Mouse (Mus musculus): Measurements from ENCODE around the gene Zfp787. TPM values are rescaled to one million over a fixed set of nuclear protein-coding genes. Genes with fewer than 3 reads are reported as not detected.
"Not testable (repeated sequence)": the region's sequence is repeated elsewhere in the genome, so short reads cannot be mapped to it uniquely, and the experiment has no call there.

The Zfp787 gene
- polyA plus RNA-seq, 1 experiment from 2014 or later, result 10.0 TPM

- WGBS (ENCODE audit: insufficient replicate concordance), result 72% methylated on average over 1 of the region's 1 CpGs
- no peak overlapping the region for H3K9ac ChIP-seq (ENCODE audit: low read depth, low read length)
- no peak overlapping the region for H3K27ac ChIP-seq (ENCODE audit: low read length)
- H3K4me3 ChIP-seq (ENCODE audit: low read depth, low read length), result no peak overlapping the region
- ATAC-seq (ENCODE audit: low read depth), result no peak
- H3K4me2 ChIP-seq (ENCODE audit: low read depth, low read length), result no peak overlapping the region
- no peaks in the 10 kb centered on the region for H3K27me3 ChIP-seq (ENCODE audit: control insufficient read depth, insufficient read depth, low read depth, low read length)
- H3K9me3 ChIP-seq (replicated peaks; ENCODE audit: control insufficient read depth, low read length), result no peaks in the 10 kb centered on the region
- H3K4me1 ChIP-seq (ENCODE audit: control insufficient read depth, low read depth, low read length), result no peaks in the 10 kb centered on the region
- no peaks in the 10 kb centered on the region for H3K36me3 ChIP-seq (ENCODE audit: control insufficient read depth, insufficient read depth)
These were observed 29.6 kb upstream of the Zfp787 start for GRCm38 (mm10) chr7:6185391-6185790.

GRCm38 (mm10) chr7:6184521-6184920 lies 28.7 kb upstream of the Zfp787 start:
- H3K4me1 ChIP-seq (ENCODE audit: control insufficient read depth, low read depth, low read length), result no peaks in the 10 kb centered on the region

GRCm38 (mm10) chr7:6183802-6184201 lies 28.0 kb upstream of the Zfp787 start:
- H3K36me3 ChIP-seq (ENCODE audit: control insufficient read depth, insufficient read depth), result no peaks in the 10 kb centered on the region
- H3K4me3 ChIP-seq (ENCODE audit: low read depth, low read length), result no peak overlapping the region
- no peaks in the 10 kb centered on the region for H3K4me1 ChIP-seq (ENCODE audit: control insufficient read depth, low read depth, low read length)
- WGBS (ENCODE audit: insufficient replicate concordance), result 90% methylated on average over 19 of the region's 19 CpGs
- no peaks in the 10 kb centered on the region for H3K27me3 ChIP-seq (ENCODE audit: control insufficient read depth, insufficient read depth, low read depth, low read length)
- H3K9ac ChIP-seq (ENCODE audit: low read depth, low read length), result no peak overlapping the region
- no peak for ATAC-seq (ENCODE audit: low read depth)
- H3K9me3 ChIP-seq (replicated peaks; ENCODE audit: control insufficient read depth, low read length), result no peaks in the 10 kb centered on the region
- no peak overlapping the region for H3K4me2 ChIP-seq (ENCODE audit: low read depth, low read length)
- H3K27ac ChIP-seq (ENCODE audit: low read length), result no peak overlapping the region

More at GRCm38 (mm10) chr7:6184521-6184920, 28.7 kb upstream of the Zfp787 start:
- H3K9ac ChIP-seq (ENCODE audit: low read depth, low read length), result no peak overlapping the region
- no peak overlapping the region for H3K27ac ChIP-seq (ENCODE audit: low read length)
- H3K4me3 ChIP-seq (ENCODE audit: low read depth, low read length), result no peak overlapping the region
- H3K36me3 ChIP-seq (ENCODE audit: control insufficient read depth, insufficient read depth), result no peaks in the 10 kb centered on the region
- H3K4me2 ChIP-seq (ENCODE audit: low read depth, low read length), result no peak overlapping the region
- ATAC-seq (ENCODE audit: low read depth), result no peak
- 69% methylated on average over 8 of the region's 8 CpGs for WGBS (ENCODE audit: insufficient replicate concordance)
- no peaks in the 10 kb centered on the region for H3K27me3 ChIP-seq (ENCODE audit: control insufficient read depth, insufficient read depth, low read depth, low read length)
- no peaks in the 10 kb centered on the region for H3K9me3 ChIP-seq (replicated peaks; ENCODE audit: control insufficient read depth, low read length)

- H3K27ac ChIP-seq (ENCODE audit: low read length), result no peak overlapping the region
- no peaks in the 10 kb centered on the region for H3K36me3 ChIP-seq (ENCODE audit: control insufficient read depth, insufficient read depth)
- no peak overlapping the region for H3K4me2 ChIP-seq (ENCODE audit: low read depth, low read length)
- no peaks in the 10 kb centered on the region for H3K9me3 ChIP-seq (replicated peaks; ENCODE audit: control insufficient read depth, low read length)
- 0 out of 2 replicates have a peak, but pooled peaks have one; percentile 31 for ATAC-seq (ENCODE audit: low read depth)
- no peaks in the 10 kb centered on the region for H3K27me3 ChIP-seq (ENCODE audit: control insufficient read depth, insufficient read depth, low read depth, low read length)
- no peak overlapping the region for H3K4me3 ChIP-seq (ENCODE audit: low read depth, low read length)
- no peak overlapping the region for H3K9ac ChIP-seq (ENCODE audit: low read depth, low read length)
- H3K4me1 ChIP-seq (ENCODE audit: control insufficient read depth, low read depth, low read length), result no peaks in the 10 kb centered on the region
These were observed 27.1 kb upstream of the Zfp787 start for GRCm38 (mm10) chr7:6182882-6183281.

GRCm38 (mm10) chr7:6179013-6179412 lies 23.2 kb upstream of the Zfp787 start:
- ATAC-seq (ENCODE audit: low read depth), result no peak
- no peaks in the 10 kb centered on the region for H3K9me3 ChIP-seq (replicated peaks; ENCODE audit: control insufficient read depth, low read length)

GRCm38 (mm10) chr7:6174365-6174987 lies 18.7 kb upstream of the Zfp787 start:
- Histone ChIP-seq H3K27ac (ENCODE audit: low read length) (peak overlapping the region; percentile 52), H3K4me1 (ENCODE audit: control insufficient read depth, low read depth, low read length) (peaks cover 19% of the 10 kb centered on the region), H3K4me2 (ENCODE audit: low read depth, low read length) (peak overlapping the region; percentile 19)
- not testable (repeated sequence) for H3K36me3 ChIP-seq (ENCODE audit: control insufficient read depth, insufficient read depth); H3K27me3 ChIP-seq (ENCODE audit: control insufficient read depth, insufficient read depth, low read depth, low read length); H3K9ac ChIP-seq (ENCODE audit: low read depth, low read length); H3K9me3 ChIP-seq (replicated peaks; ENCODE audit: control insufficient read depth, low read length); H3K4me3 ChIP-seq (ENCODE audit: low read depth, low read length); ATAC-seq (ENCODE audit: low read depth)
- 27% methylated on average over 9 of the region's 9 CpGs for WGBS (ENCODE audit: insufficient replicate concordance)

More at GRCm38 (mm10) chr7:6179013-6179412, 23.2 kb upstream of the Zfp787 start:
- Histone ChIP-seq H3K4me1 (ENCODE audit: control insufficient read depth, low read depth, low read length) (peaks cover 11% of the 10 kb centered on the region), H3K36me3 (ENCODE audit: control insufficient read depth, insufficient read depth) (no peaks in the 10 kb centered on the region), H3K27me3 (ENCODE audit: control insufficient read depth, insufficient read depth, low read depth, low read length) (no peaks in the 10 kb centered on the region), H3K4me2 (ENCODE audit: low read depth, low read length) (no peak overlapping the region), H3K9ac (ENCODE audit: low read depth, low read length) (no peak overlapping the region), H3K4me3 (ENCODE audit: low read depth, low read length) (no peak overlapping the region), H3K27ac (ENCODE audit: low read length) (no peak overlapping the region)

GRCm38 (mm10) chr7:6173872-6174271 lies 18.1 kb upstream of the Zfp787 start:
- Histone ChIP-seq H3K4me3 (ENCODE audit: low read depth, low read length) (no peak overlapping the region), H3K36me3 (ENCODE audit: control insufficient read depth, insufficient read depth) (no peaks in the 10 kb centered on the region), H3K27ac (ENCODE audit: low read length) (peak overlapping the region; percentile 38; the same call in 1 of the 2 replicates), H3K9ac (ENCODE audit: low read depth, low read length) (no peak overlapping the region), H3K4me1 (ENCODE audit: control insufficient read depth, low read depth, low read length) (peaks cover 19% of the 10 kb centered on the region), H3K9me3 (replicated peaks; ENCODE audit: control insufficient read depth, low read length) (no peaks in the 10 kb centered on the region), H3K27me3 (ENCODE audit: control insufficient read depth, insufficient read depth, low read depth, low read length) (no peaks in the 10 kb centered on the region), H3K4me2 (ENCODE audit: low read depth, low read length) (peak overlapping the region; percentile 95; the same call in 1 of the 2 replicates)
- WGBS (ENCODE audit: insufficient replicate concordance), result 69% methylated on average over 8 of the region's 8 CpGs
- ATAC-seq (ENCODE audit: low read depth), result no peak

GRCm38 (mm10) chr7:6172674-6173244 lies 17.0 kb upstream of the Zfp787 start:
- peak overlapping the region; percentile 95 for H3K4me2 ChIP-seq (ENCODE audit: low read depth, low read length)
- peak overlapping the region; percentile 72 for H3K27ac ChIP-seq (ENCODE audit: low read length)
- peaks cover 19% of the 10 kb centered on the region for H3K4me1 ChIP-seq (ENCODE audit: control insufficient read depth, low read depth, low read length)
- H3K9me3 ChIP-seq (replicated peaks; ENCODE audit: control insufficient read depth, low read length), result no peaks in the 10 kb centered on the region
- ATAC-seq (ENCODE audit: low read depth), result no peak; the same call in none of the 2 replicates
- no peaks in the 10 kb centered on the region for H3K36me3 ChIP-seq (ENCODE audit: control insufficient read depth, insufficient read depth)
- H3K4me3 ChIP-seq (ENCODE audit: low read depth, low read length), result peak overlapping the region; percentile 65
- no peaks in the 10 kb centered on the region for H3K27me3 ChIP-seq (ENCODE audit: control insufficient read depth, insufficient read depth, low read depth, low read length)
- WGBS (ENCODE audit: insufficient replicate concordance), result 2% methylated on average over 28 of the region's 28 CpGs
- H3K9ac ChIP-seq (ENCODE audit: low read depth, low read length), result peak overlapping the region; percentile 66

- Histone ChIP-seq H3K9me3 (replicated peaks; ENCODE audit: control insufficient read depth, low read length) (no peaks in the 10 kb centered on the region), H3K9ac (ENCODE audit: low read depth, low read length) (peak within 1 kb of the TSS; percentile 66), H3K4me1 (ENCODE audit: control insufficient read depth, low read depth, low read length) (peaks cover 19% of the 10 kb centered on the region), H3K4me2 (ENCODE audit: low read depth, low read length) (peak within 1 kb of the TSS; percentile 95), H3K27me3 (ENCODE audit: control insufficient read depth, insufficient read depth, low read depth, low read length) (no peaks in the 10 kb centered on the region), H3K27ac (ENCODE audit: low read length) (peak within 1 kb of the TSS; percentile 76), H3K36me3 (ENCODE audit: control insufficient read depth, insufficient read depth) (no peaks in the 10 kb centered on the region), H3K4me3 (ENCODE audit: low read depth, low read length) (peak within 1 kb of the TSS; percentile 65)
- ATAC-seq (ENCODE audit: low read depth), result peak; percentile 84
- WGBS (ENCODE audit: insufficient replicate concordance), result 1% methylated on average over 37 of the region's 37 CpGs
These were observed 16.3 kb upstream of the Zfp787 start, which contains the start of gene Zfp444 for GRCm38 (mm10) chr7:6172006-6172649. Gene Zfp444, plus strand, starts transcription at chr7:6172226.

Measured in liver, embryonic 16.5 days (tissue).